Mouse (Mus musculus): ENCODE data around the gene Slfn1. TPM values are rescaled to one million over a fixed set of nuclear protein-coding genes. Genes with fewer than 3 reads are reported as not detected.

Gene Slfn1
- total RNA-seq, 1 experiment from 2014 or later, result 42.1 TPM

Other genes with a start within 250 kb of the Slfn1 start
- 13.3 to 17.8 TPM (median 16.3 TPM) in 3 replicates for gene Rffl, start 245.6 kb upstream of the Slfn1 start, total RNA-seq (2017)
- 7.7 to 17.1 TPM (median 16.1 TPM) in 3 replicates for gene Rad51d, start 226.2 kb upstream of the Slfn1 start, total RNA-seq (2017)
- gene Fndc8, start 224.7 kb upstream of the Slfn1 start, total RNA-seq (2017), result not detected in 3 replicates
- gene Nle1, start 208.4 kb upstream of the Slfn1 start, total RNA-seq (2017), result 0.85 to 13.1 TPM (median 3.6 TPM) in 3 replicates
- gene Unc45b, start 206.3 kb upstream of the Slfn1 start, total RNA-seq (2017), result not detected in 3 replicates
- 16.5 to 25.2 TPM (median 20.3 TPM) in 3 replicates for gene Slfn5, start 165.5 kb upstream of the Slfn1 start, total RNA-seq (2017)
- gene Slfn9, start 125.0 kb upstream of the Slfn1 start, total RNA-seq (2017), result 7.5 to 17.2 TPM (median 7.7 TPM) in 3 replicates
- 32.7 to 79.3 TPM (median 34.1 TPM) in 3 replicates for gene Slfn8, start 96.0 kb upstream of the Slfn1 start, total RNA-seq (2017)
- 546 to 771 TPM (median 642 TPM) in 3 replicates for gene Slfn2, start 51.7 kb upstream of the Slfn1 start, total RNA-seq (2017)
- gene Slfn4, start 58.3 kb downstream of the Slfn1 start, total RNA-seq (2017), result 1.9 to 3.6 TPM (median 2.7 TPM) in 3 replicates
- 3.3 to 5.2 TPM (median 3.9 TPM) in 3 replicates for gene Slfn3, start 74.5 kb downstream of the Slfn1 start, total RNA-seq (2017)
- gene Slfn14, start 169.9 kb downstream of the Slfn1 start, total RNA-seq (2017), result 0.29 to 0.86 TPM (median 0.43 TPM) in 3 replicates
- 58.0 to 88.4 TPM (median 71.4 TPM) in 3 replicates for gene Ap2b1, start 182.2 kb downstream of the Slfn1 start, total RNA-seq (2017)
- 3.8 to 5.7 TPM (median 4.9 TPM) in 3 replicates for gene Pex12, start 185.7 kb downstream of the Slfn1 start, total RNA-seq (2017)